Mouse (Mus musculus) lung, adult 2 months (tissue): ENCODE results near the gene Smim14.

ENCODE experiments used
- CTCF ChIP-seq: fragments of 200-500 bp; IDR thresholded peaks from 2 replicates; pipeline ENCODE4 v1.5.1; 2011; ENCODE audit warnings: mild to moderate bottlenecking, low read length, control low read depth; ENCODE audit not compliant: insufficient read depth
- POLR2A ChIP-seq: fragments of 200-500 bp; IDR thresholded peaks from 2 replicates; pipeline ENCODE4 v1.6.1; 2011; ENCODE audit warnings: low read depth, mild to moderate bottlenecking, control low read depth, low read length, borderline replicate concordance; ENCODE audit errors: extremely low read depth

- no peak for TF ChIP-seq CTCF
- no peak for TF ChIP-seq POLR2A
Measured at GRCm38 (mm10) chr5:65446756-65447155, 90.2 kb downstream of the Smim14 start.
